Mouse (Mus musculus) megakaryocyte-erythroid progenitor cell, adult 5-6 weeks (primary cell): Measurements from ENCODE around the gene Tmem120a. TPM values are rescaled to one million over a fixed set of nuclear protein-coding genes. Genes with fewer than 3 reads are reported as not detected.

ENCODE experiments used
- total RNA-seq, 2 experiments: library from RNA; stranded (forward) in 1 of 2; stranded (reverse) in 1 of 2; fragments of 200-1000, 215-1000 nt in 1 of 2; fragments of >200 nt in 1 of 2; fragmentation: Nextera tagmentation in 1 of 2; gene quantifications; 2 replicates each; pipeline ENCODE4 v1.2.3; 2014 to 2017

Gene Tmem120a
- total RNA-seq, 2 experiments from 2014 or later: 14.3 to 15.7 TPM

Other genes starting within 250 kb of the Tmem120a start
- gene Hip1, start 199.3 kb downstream of the Tmem120a start, total RNA-seq (2014; fragmentation: Nextera tagmentation): 0.79 and 1.2 TPM in 2 replicates
- gene Hip1, start 199.3 kb downstream of the Tmem120a start, total RNA-seq (2017): 0.19 and 0.23 TPM in 2 replicates
- not detected in 2 replicates for gene Ccl26, start 180.9 kb downstream of the Tmem120a start, total RNA-seq (2014; fragmentation: Nextera tagmentation)
- gene Ccl26, start 180.9 kb downstream of the Tmem120a start, total RNA-seq (2017): not detected in 2 replicates
- not detected in 2 replicates for gene Ccl24, start 171.4 kb downstream of the Tmem120a start, total RNA-seq (2014; fragmentation: Nextera tagmentation)
- gene Ccl24, start 171.4 kb downstream of the Tmem120a start, total RNA-seq (2017): not detected in 2 replicates
- 25.2 and 47.5 TPM in 2 replicates for gene Rhbdd2, start 111.8 kb downstream of the Tmem120a start, total RNA-seq (2014; fragmentation: Nextera tagmentation)
- gene Rhbdd2, start 111.8 kb downstream of the Tmem120a start, total RNA-seq (2017): 9.5 and 11.2 TPM in 2 replicates
- 49.6 and 57.4 TPM in 2 replicates for gene Por, start 74.4 kb downstream of the Tmem120a start, total RNA-seq (2014; fragmentation: Nextera tagmentation)
- 58.7 and 73.2 TPM in 2 replicates for gene Por, start 74.4 kb downstream of the Tmem120a start, total RNA-seq (2017)
- gene Styxl1, start 33.9 kb upstream of the Tmem120a start, total RNA-seq (2014; fragmentation: Nextera tagmentation): 3.0 TPM in 1 of 2 replicates, not detected in the other
- not detected in 2 replicates for gene Styxl1, start 33.9 kb upstream of the Tmem120a start, total RNA-seq (2017)
- gene Mdh2, start 34.0 kb upstream of the Tmem120a start, total RNA-seq (2014; fragmentation: Nextera tagmentation): 441 and 446 TPM in 2 replicates
- gene Mdh2, start 34.0 kb upstream of the Tmem120a start, total RNA-seq (2017): 207 and 288 TPM in 2 replicates
- not detected in 2 replicates for gene Srrm3, start 62.4 kb upstream of the Tmem120a start, total RNA-seq (2014; fragmentation: Nextera tagmentation)
- not detected in 2 replicates for gene Srrm3, start 62.4 kb upstream of the Tmem120a start, total RNA-seq (2017)
- gene Hspb1, start 143.5 kb upstream of the Tmem120a start, total RNA-seq (2014; fragmentation: Nextera tagmentation): not detected in 2 replicates
- gene Hspb1, start 143.5 kb upstream of the Tmem120a start, total RNA-seq (2017): not detected in 2 replicates
- 125 and 138 TPM in 2 replicates for gene Ywhag, start 190.2 kb upstream of the Tmem120a start, total RNA-seq (2014; fragmentation: Nextera tagmentation)
- gene Ywhag, start 190.2 kb upstream of the Tmem120a start, total RNA-seq (2017): 88.3 and 92.5 TPM in 2 replicates
- 1.7 and 3.2 TPM in 2 replicates for gene Ssc4d, start 230.1 kb upstream of the Tmem120a start, total RNA-seq (2014; fragmentation: Nextera tagmentation)
- 3.5 TPM in 1 of 2 replicates, not detected in the other for gene Ssc4d, start 230.1 kb upstream of the Tmem120a start, total RNA-seq (2017)
- gene Zp3, start 235.7 kb upstream of the Tmem120a start, total RNA-seq (2014; fragmentation: Nextera tagmentation): not detected in 2 replicates
- not detected in 2 replicates for gene Zp3, start 235.7 kb upstream of the Tmem120a start, total RNA-seq (2017)